Mouse (Mus musculus) small intestine, adult 10 weeks (tissue): ENCODE measurements around the gene Adgrf5. TPM values are rescaled to one million over a fixed set of nuclear protein-coding genes. Genes with fewer than 3 reads are reported as not detected.

Experiments used
- polyA plus RNA-seq: library from polyadenylated mRNA; stranded (reverse); fragments of 350-450 nt; fragmentation: Illumina TruSeq; extraction: RNeasy Lipid Tissue Mini Kit (QIAGEN cat#74804); gene quantifications from one replicate; pipeline ENCODE4 v1.2.3, GENCODE M21; 2014; ENCODE audit warnings: low replicate concordance

The Adgrf5 gene
- polyA plus RNA-seq = 22.7 TPM

DNA sequence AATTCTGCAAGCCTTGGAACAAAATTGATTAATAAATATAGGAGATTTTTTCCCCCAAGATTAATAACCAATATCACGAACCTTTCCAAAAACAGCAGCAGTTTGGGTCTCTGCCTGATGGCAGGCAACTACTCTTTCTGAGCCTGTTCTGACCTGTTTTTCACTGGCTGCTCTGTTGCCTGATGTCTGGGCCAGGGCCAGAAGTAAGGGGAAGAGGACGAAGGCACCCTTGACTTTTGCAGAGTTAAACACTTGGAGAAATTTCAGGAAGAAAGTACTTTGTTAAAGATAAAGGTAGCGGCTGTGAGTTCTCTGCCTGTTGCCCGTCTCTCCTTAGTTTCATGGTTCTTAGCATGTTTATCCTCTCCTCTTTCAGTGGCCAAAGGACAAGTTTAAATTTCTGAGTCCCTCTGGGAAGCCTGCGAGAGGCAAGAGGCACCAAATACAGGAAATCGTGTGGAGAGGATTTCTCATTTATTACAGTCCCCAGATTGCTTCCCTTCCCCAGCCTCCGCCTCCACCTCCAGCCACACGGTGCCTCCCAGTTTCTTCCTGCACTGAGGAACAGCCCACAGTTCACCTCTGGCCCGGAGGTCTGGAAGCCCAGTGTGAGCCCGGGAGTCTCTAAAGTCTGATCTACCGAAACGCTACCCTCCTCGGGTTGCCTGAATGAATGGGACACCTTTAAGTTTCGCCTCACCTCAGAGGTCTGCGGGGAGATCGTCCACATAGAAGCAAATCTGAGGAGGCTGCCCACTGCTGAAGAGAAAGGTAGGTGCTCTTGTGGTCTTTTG is at the start of gene Adgrf5:
TSS of gene Adgrf5 (plus strand) at position 626 of the 794 bp plus-strand sequence.

DNA sequence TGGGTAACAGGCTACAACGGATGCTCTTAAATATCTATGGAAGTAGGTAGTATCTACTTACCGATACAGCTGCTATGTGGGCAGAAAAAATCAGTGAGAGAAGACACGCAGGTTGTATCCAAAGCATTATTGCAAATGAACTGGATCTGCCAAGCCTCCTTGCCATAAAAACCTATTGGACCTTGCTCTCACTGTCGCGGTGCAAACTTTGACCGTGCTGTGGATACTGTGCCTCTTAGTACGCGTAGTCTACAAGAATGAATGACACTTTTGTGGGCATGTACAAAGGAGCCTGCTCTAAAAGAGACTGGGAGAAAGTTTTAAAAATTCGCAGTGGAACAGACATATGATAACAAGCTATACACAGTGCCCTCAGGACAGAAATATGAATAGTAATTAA is 142.3 kb downstream of the Adgrf5 start, which contains the start of gene Mep1a:
TSS of gene Mep1a (minus strand) at position 221 of the 400 bp plus-strand sequence.

Other genes starting within 250 kb of the Adgrf5 start
- gene Adgrf1, start 90.1 kb upstream of the Adgrf5 start, polyA plus RNA-seq = 1.3 TPM
- 75.8 TPM for gene Mep1a, start 142.4 kb downstream of the Adgrf5 start, polyA plus RNA-seq
- not detected for gene Ankrd66, start 183.2 kb downstream of the Adgrf5 start, polyA plus RNA-seq
- gene Pla2g7, start 207.6 kb downstream of the Adgrf5 start, polyA plus RNA-seq = 58.5 TPM